Mouse (Mus musculus) limb, embryonic 11.5 days (tissue): ENCODE data around the gene Rhoa. TPM values are rescaled to one million over a fixed set of nuclear protein-coding genes. Genes with fewer than 3 reads are reported as not detected.
"Not testable (repeated sequence)": the region's sequence is repeated elsewhere in the genome, so short reads cannot be mapped to it uniquely, and the experiment has no call there.

Experiments used
- ATAC-seq: fragments of 200-750 bp; cut with Nextera tagmentation; 2 replicates; pipeline ENCODE4 v1.8.0; 2017; ENCODE audit warnings: low read depth; ENCODE audit not compliant: insufficient number of reproducible peaks, low FRiP score, low TSS enrichment
- DNase-seq: peaks from one replicate; pipeline ENCODE4 v3.0.0-alpha.2; 2015; ENCODE audit warnings: low spot score
- H3K27ac ChIP-seq: fragments of 300-500 bp; sonication (generic); replicated peaks from 2 replicates; pipeline ENCODE4 v1.5.1; 2014; ENCODE audit warnings: low read depth, mild to moderate bottlenecking, low read length
- H3K27me3 ChIP-seq: fragments of 300-500 bp; sonication (generic); 2 replicates; pipeline ENCODE4 v1.6.1; 2014; ENCODE audit warnings: mild to moderate bottlenecking, low read length, mixed read lengths; ENCODE audit not compliant: control insufficient read depth, insufficient read depth
- H3K36me3 ChIP-seq: fragments of 300-500 bp; sonication (generic); 2 replicates; pipeline ENCODE4 v1.6.1; 2014; ENCODE audit warnings: mild to moderate bottlenecking, low read length, moderate library complexity, mixed read lengths; ENCODE audit not compliant: control insufficient read depth, insufficient read depth
- H3K4me1 ChIP-seq: fragments of 300-500 bp; sonication (generic); 2 replicates; pipeline ENCODE4 v1.6.1; 2014; ENCODE audit warnings: low read length, mixed read lengths; ENCODE audit not compliant: control insufficient read depth, insufficient read depth
- H3K4me2 ChIP-seq: fragments of 300-500 bp; sonication (generic); 2 replicates; pipeline ENCODE4 v1.6.1; 2014; ENCODE audit warnings: low read depth, mild to moderate bottlenecking, moderate library complexity; ENCODE audit not compliant: severe bottlenecking
- H3K4me3 ChIP-seq: fragments of 300-500 bp; sonication (generic); 2 replicates; pipeline ENCODE4 v1.5.1; 2014; ENCODE audit warnings: low read depth, low read length
- H3K9ac ChIP-seq: fragments of 300-500 bp; sonication (generic); 2 replicates; pipeline ENCODE4 v1.6.1; 2014; ENCODE audit warnings: mild to moderate bottlenecking, low read length
- H3K9me3 ChIP-seq: fragments of 300-500 bp; sonication (generic); 2 replicates; pipeline ENCODE4 v1.6.1; 2016; ENCODE audit warnings: low read length; ENCODE audit not compliant: control insufficient read depth
- WGBS: fragments of 180-500 bp; shearing (Covaris S2); extraction: QIAGEN DNeasy Blood & Tissue Kit; methylation state at CpG from one replicate; pipeline ENCODE4 v1.1.7; 2014; 5-methylcytosine and 5-hydroxymethylcytosine counted together
- polyA plus RNA-seq: library from polyadenylated mRNA; unstranded; fragments of >200 nt; fragmentation: Nextera tagmentation; extraction: Ambion mirVana; gene quantifications from 2 replicates; pipeline ENCODE4 v1.2.1, GENCODE M21; 2014

The Rhoa gene
- polyA plus RNA-seq, 1 experiment from 2014 or later = 319 TPM

GRCm38 (mm10) chr9:108318462-108318861 lies 12.5 kb downstream of the Rhoa start:
- no peaks in the 10 kb centered on the region for H3K27me3 ChIP-seq
- peaks cover 6% of the 10 kb centered on the region; the same call in 1 of the 2 replicates for H3K36me3 ChIP-seq
- no peak for ATAC-seq

GRCm38 (mm10) chr9:108322054-108322453 lies 16.1 kb downstream of the Rhoa start:
- not testable (repeated sequence) for ATAC-seq, H3K36me3 ChIP-seq, H3K4me1 ChIP-seq, H3K27ac ChIP-seq, H3K9me3 ChIP-seq, DNase-seq, H3K4me2 ChIP-seq, H3K27me3 ChIP-seq, H3K9ac ChIP-seq, H3K4me3 ChIP-seq
- 86% methylated on average over 7 of the region's 7 CpGs for WGBS

More at GRCm38 (mm10) chr9:108318462-108318861, 12.5 kb downstream of the Rhoa start:
- Histone ChIP-seq H3K4me1 (no peaks in the 10 kb centered on the region), H3K4me2 (no peak overlapping the region), H3K4me3 (no peak overlapping the region), H3K9me3 (no peaks in the 10 kb centered on the region), H3K27ac (no peak overlapping the region), H3K9ac (no peak overlapping the region)
- 93% methylated on average over 2 of the region's 2 CpGs for WGBS
- DNase-seq = no peak

DNA sequence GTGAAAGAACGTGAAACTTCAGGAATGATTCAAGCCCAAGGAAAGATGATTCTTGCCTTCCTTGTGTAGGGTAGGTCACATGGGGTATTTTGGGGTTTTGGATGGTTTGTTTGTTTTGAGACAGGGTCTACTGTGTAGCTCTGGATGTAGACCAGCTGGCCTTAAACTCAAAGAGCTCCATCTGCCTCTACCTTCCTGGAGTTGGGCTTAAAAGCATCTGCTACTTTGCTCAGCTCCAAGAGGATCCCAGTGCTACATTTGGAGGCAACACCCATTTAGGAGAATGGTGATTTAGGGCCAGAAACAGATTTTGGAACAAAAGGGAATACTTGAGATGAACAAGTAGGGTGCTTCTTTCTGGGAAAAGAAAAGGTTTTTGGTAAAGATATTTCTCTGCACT lies 18.9 kb downstream of the Rhoa start:
- H3K9me3 ChIP-seq = no peaks in the 10 kb centered on the region
- no peak overlapping the region for H3K9ac ChIP-seq
- no peak overlapping the region for H3K27ac ChIP-seq
- H3K4me2 ChIP-seq = no peak overlapping the region
- H3K4me3 ChIP-seq = no peak overlapping the region
- DNase-seq = no peak
- peaks cover 12% of the 10 kb centered on the region; the same call in 1 of the 2 replicates for H3K36me3 ChIP-seq
- 89% methylated on average over 1 of the region's 1 CpGs for WGBS
- H3K4me1 ChIP-seq = no peaks in the 10 kb centered on the region
- no peak for ATAC-seq
- no peaks in the 10 kb centered on the region for H3K27me3 ChIP-seq

DNA sequence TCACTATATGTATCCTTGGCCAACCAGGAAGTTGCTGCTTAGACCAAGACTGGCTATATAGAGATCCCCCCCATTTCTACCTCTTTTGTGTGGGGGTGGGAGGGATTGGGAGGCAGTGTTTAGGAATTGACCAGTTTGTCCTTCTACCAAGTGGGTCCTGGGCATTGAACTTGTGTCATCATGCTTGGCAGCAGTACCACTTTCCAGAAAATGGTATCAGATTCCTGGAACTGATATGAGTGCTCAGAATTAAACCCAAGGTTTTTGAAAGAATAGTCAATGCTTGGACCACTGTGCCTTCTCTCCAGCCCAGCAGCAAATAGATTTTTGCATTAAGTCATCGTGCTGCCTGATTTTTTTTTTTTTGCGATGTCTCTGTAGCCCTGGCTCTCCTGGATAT lies 19.9 kb downstream of the Rhoa start:
- WGBS = 97% methylated on average over 2 of the region's 2 CpGs
- H3K9ac ChIP-seq = no peak overlapping the region
- H3K27ac ChIP-seq = no peak overlapping the region
- no peak overlapping the region for H3K4me3 ChIP-seq
- H3K4me1 ChIP-seq = no peaks in the 10 kb centered on the region
- H3K4me2 ChIP-seq = no peak overlapping the region
- no peaks in the 10 kb centered on the region for H3K27me3 ChIP-seq
- ATAC-seq = no peak
- H3K9me3 ChIP-seq = no peaks in the 10 kb centered on the region
- H3K36me3 ChIP-seq = peaks cover 14% of the 10 kb centered on the region; the same call in 1 of the 2 replicates
- DNase-seq = no peak

- Histone ChIP-seq H3K4me3 (no peak overlapping the region), H3K9me3 (no peaks in the 10 kb centered on the region), H3K9ac (no peak overlapping the region), H3K4me2 (0 out of 2 replicates have a peak overlapping the region, but pooled peaks have one; percentile 74), H3K27me3 (no peaks in the 10 kb centered on the region), H3K27ac (peak overlapping the region; percentile 93), H3K4me1 (no peaks in the 10 kb centered on the region), H3K36me3 (peaks cover 8% of the 10 kb centered on the region)
- ATAC-seq = no peak
- 77% methylated on average over 10 of the region's 10 CpGs for WGBS
- DNase-seq = no peak
Observed at GRCm38 (mm10) chr9:108337848-108338550, 32.1 kb downstream of the Rhoa start.

DNA sequence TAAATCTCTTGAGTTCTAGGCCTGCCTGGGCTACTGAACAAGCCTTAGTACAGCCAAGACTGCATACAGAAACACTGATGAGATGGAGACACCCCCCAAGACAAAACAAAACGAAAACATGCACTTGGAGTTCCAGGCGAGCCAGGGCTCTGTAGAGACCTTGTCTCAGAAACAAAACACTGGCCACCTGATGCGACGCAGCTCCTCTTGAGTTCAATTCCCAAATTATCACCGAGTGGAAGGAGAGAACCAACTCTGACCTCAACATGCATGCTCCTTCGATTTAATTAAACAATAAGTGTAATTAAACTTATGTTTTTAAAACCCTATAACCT lies 32.6 kb downstream of the Rhoa start:
- peak overlapping the region; percentile 93 for H3K27ac ChIP-seq
- WGBS = 29% methylated on average over 6 of the region's 6 CpGs
- H3K27me3 ChIP-seq = no peaks in the 10 kb centered on the region
- peak overlapping the region; percentile 74 for H3K4me2 ChIP-seq
- H3K9me3 ChIP-seq = no peaks in the 10 kb centered on the region
- H3K36me3 ChIP-seq = peaks cover 8% of the 10 kb centered on the region
- H3K9ac ChIP-seq = peak overlapping the region; percentile 95; the same call in 1 of the 2 replicates
- ATAC-seq = no peak
- H3K4me1 ChIP-seq = no peaks in the 10 kb centered on the region
- peak overlapping the region; percentile 74; the same call in 1 of the 2 replicates for H3K4me3 ChIP-seq
- DNase-seq = peak; percentile 45

DNA sequence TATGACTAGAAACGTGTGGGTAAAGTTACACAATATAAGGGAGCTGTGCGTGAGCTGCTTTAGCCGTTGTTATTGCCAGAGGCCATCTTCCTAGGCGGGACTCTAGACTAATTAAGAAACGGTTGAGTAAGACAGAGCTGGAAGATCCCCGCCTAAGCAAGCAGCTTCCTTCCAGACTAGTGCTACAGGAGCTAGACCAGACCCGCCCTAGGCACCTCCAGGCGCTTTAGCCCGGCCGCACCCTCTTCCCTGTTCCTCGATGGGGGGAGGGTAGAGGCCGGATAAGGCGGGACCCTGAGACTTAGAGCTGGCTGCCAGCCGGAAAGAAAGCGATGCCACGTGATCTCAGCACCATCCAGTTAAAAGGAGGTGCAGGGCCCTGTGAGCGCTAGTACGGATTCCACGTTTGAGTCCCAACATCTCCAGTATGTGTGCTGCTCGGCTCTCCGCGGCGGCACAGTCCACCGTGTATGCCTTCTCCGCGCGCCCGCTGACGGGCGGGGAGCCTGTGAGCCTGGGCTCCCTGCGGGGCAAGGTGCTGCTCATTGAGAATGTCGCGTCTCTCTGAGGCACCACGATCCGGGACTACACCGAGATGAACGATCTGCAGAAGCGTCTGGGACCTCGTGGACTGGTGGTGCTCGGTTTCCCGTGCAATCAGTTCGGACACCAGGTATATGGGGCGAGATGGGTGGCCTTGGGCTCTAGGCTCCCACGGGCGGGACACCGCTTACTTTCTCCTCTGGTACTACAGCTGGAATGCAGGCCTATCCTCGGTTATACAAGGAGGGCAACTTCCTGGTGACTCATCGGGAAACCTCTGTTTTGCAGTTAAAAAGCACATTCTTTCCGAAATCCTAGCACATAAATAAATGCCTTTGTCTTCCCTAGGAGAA lies 33.2 kb downstream of the Rhoa start, which contains the start of gene Gpx1:
Gene Gpx1 (plus strand): TSS at position 18 of the 896 bp plus-strand sequence.
- peak within 1 kb of the TSS; percentile 74 for H3K4me3 ChIP-seq
- under 1% methylated on average over 49 of the region's 49 CpGs for WGBS
- peaks cover 8% of the 10 kb centered on the region for H3K36me3 ChIP-seq
- no peaks in the 10 kb centered on the region for H3K9me3 ChIP-seq
- H3K27ac ChIP-seq = peak within 1 kb of the TSS; percentile 93
- peak within 1 kb of the TSS; percentile 74 for H3K4me2 ChIP-seq
- peak within 1 kb of the TSS; percentile 95 for H3K9ac ChIP-seq
- no peaks in the 10 kb centered on the region for H3K4me1 ChIP-seq
- ATAC-seq (peak; percentile 94), DNase-seq (peak; percentile 93)
- no peaks in the 10 kb centered on the region for H3K27me3 ChIP-seq

DNA sequence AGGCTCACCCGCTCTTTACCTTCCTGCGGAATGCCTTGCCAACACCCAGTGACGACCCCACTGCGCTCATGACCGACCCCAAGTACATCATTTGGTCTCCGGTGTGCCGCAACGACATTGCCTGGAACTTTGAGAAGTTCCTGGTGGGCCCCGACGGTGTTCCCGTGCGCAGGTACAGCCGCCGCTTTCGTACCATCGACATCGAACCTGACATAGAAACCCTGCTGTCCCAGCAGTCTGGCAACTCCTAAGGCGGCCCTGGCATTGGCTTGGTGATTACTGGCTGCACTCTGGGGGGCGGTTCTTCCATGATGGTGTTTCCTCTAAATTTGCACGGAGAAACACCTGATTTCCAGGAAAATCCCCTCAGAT lies 33.9 kb downstream of the Rhoa start:
- Histone ChIP-seq H3K9me3 (no peaks in the 10 kb centered on the region), H3K27ac (peak overlapping the region; percentile 93), H3K4me1 (no peaks in the 10 kb centered on the region), H3K36me3 (peaks cover 6% of the 10 kb centered on the region), H3K4me2 (peak overlapping the region; percentile 74), H3K4me3 (peak overlapping the region; percentile 74), H3K27me3 (no peaks in the 10 kb centered on the region), H3K9ac (peak overlapping the region; percentile 95)
- DNase-seq = peak; percentile 41
- 10% methylated on average over 20 of the region's 20 CpGs for WGBS
- no peak for ATAC-seq
